Mouse (Mus musculus) mesoderm, embryonic 11.5 days (tissue): ENCODE results near the gene Arf3.
"Not testable (repeated sequence)": the region's sequence is repeated elsewhere in the genome, so short reads cannot be mapped to it uniquely, and the experiment has no call there.

Source experiments
- DNase-seq: peaks from one replicate; pipeline ENCODE4 v3.0.0-alpha.2; 2012; ENCODE audit warnings: low read depth, low spot score

Gene Arf3

DNA sequence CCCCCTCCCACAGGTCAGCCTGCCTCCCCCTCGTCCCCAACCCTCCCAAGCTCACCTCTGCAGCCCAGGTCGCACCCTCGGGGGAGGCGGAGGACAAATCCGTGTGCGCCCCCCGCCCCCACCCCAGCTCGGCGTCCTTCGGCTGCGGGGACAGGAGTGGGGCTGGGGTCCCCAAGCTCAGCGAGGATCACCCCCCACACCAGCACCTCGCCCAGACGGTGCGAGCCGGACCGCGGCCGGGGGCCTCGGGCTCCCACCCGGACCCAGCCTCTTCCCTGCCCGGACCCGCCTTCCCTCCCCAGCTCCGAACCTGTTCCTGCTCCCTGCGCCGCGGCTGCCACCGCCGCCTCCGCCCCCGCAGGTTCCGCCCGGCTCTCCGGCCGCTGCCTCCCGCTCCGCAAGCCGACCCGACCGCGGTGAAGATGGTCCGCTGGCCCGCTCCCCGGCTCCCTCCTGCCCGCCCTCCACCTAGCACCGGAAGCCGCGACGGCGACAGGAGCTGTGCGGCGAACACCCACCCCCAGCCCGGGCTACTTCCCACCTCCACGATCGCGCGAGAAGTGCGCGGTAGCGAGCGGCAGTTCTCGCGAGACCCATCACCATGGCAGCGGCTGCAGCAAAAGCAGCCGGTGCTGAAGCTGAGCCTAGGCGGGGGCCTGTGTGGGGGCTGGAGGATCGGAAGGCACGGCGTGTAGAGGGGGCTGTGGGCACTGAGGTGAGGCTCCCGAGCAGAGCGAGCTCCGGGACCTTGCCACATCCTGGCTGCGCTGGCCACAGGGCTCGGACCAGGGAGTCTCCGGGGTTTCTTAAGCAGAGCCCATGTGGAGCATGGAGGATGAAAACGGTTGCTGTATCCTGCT is at the start of gene Arf3:
Gene Arf3 (minus strand): TSS at position 545 of the 860 bp plus-strand sequence.
- DNase-seq, result peak; percentile 97

DNA sequence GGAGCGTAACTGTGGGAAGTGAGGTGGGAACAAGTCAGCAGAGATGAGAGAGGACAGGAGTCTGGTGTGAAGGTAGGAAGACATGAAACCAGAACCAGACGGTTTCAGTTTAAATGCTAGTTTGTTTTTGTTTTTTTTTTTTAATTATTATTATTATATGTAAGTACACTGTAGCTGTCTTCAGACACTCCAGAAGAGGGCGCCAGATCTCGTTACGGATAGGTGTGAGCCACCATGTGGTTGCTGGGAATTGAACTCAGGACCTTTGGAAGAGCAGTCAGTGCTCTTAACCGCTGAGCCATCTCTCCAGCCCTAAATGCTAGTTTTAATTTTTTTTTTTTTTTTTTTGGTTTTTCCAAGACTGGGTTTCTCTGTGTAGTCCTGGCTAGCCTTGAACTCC is 47.2 kb upstream of the Arf3 start:
- not testable (repeated sequence) for DNase-seq

DNA sequence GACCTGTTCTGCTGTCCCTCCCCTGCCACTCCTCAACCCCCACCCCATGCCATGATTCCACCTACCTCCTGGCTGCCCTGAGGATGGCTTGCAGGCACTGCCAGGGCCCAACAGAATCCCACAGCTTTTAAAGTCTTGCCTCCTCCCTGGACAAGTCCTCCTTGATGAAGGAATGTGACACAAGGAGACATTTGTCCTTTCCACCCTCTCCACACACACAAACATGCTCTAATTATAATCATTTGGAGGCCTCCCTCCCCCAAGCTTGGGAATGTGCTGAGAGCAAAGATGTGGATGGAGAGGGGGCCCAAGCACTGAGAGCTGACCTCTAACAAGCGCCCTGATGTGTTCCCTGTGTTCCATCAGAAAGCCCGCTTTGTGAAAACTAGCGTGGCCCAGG is 46.4 kb upstream of the Arf3 start, which contains the start of gene Ddn:
Gene Ddn (minus strand): TSS at position 101 of the 400 bp plus-strand sequence.
- DNase-seq, result no peak

DNA sequence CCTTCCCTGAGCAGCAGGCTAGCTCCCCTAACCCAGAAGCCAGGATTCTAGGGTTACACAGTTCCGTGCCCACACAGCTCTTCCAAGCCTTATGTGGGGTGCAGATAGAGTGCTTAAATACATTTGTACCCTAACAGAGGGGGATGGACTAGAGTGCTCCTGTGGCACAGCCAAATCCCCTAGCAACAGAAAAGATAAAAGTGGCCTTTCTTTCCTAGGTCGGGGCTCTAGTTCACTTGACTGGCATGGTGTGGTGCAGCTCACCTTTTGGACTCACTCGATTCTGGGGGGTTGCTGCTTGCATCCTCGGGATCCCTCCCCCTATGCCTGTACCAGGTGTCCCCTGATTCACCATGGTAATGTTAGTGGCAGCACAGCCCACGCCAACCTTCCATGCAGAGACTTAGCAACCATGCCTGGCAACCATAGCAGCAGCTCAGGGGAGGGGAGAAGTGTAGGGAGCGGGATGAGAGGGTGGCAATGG is 45.7 kb upstream of the Arf3 start:
- no peak for DNase-seq

DNA sequence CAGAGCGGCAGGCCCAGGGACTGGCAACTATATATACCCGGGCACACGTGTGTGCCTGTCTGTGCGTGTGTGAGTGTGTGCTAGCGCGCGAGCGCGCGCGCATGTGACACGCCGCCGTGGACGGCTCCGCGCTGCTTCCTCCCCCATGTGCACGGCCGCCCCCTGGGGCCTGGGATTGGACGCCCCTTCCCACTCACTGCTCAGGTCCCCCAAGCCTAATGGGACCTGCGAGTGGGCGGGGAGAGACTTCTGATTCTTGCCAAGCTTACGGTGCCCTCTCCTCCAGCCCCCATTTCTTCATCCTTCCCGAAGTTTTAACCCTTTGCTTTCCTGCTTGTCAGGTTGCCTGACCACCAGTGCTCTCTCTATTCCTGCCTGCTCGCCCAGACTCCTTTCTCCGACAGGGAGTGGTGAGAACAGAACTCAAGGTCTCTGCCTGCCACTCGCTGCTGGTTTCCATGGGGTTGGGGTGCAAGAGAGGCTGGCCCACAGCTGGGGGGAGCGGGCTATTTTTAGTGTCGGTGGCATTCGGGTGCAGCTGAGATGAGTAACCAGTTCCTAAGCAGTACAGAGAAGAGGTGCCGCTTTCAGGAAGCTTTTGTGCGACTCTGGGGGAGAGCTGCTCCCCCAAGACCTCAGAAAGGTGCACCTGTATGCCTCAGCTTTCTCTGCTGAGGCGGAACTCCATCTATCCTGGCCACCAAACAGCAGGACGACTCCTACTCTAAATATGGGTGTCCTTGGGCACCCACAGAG is 45.1 kb upstream of the Arf3 start:
- no peak for DNase-seq

DNA sequence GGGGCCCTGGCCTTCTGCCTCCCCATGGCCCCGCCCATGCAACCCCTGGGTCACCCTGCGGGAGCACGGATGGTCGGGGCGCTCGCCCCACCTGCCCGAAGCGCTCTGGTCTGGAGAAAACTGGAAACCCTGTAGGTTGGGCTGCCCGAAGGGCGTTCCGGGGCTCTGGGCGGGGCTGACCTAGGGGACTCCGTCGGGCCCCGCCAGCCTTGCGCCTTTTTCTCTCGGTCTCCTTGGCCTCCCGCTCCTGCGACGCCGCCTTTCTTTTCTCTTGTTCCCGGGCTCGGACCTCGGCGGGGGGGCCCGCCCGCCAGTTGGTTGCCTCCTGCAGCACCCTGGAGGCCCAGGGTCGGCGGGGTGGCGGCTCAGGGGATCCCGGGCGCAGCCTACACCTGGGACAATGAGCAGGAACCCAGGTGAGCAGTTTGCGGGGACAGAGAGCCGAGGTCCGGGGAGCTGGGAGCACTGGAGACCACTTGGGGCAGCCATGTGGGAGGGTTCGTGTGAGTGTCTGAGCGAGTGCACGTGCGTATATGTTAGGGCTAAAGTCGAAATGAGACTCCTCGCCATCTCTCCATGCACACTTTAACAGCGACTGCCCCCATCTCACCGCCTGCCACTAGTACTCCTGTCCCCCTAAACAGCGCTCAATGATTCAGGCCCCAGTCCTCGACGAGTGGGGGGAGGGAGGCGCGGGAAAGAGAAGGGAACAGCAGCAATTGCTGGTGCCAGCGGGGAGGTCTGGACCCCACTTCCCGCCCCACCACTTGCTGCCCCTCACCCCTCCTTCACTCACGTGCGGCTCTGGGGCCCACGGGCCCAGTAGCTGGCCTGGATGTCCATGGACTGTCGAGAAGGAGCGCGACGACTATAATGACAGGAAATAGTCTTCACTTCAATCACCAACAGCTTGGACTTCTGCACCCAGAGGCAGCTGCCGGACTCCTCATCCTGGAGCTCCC is 44.1 kb upstream of the Arf3 start:
- DNase-seq, result no peak

DNA sequence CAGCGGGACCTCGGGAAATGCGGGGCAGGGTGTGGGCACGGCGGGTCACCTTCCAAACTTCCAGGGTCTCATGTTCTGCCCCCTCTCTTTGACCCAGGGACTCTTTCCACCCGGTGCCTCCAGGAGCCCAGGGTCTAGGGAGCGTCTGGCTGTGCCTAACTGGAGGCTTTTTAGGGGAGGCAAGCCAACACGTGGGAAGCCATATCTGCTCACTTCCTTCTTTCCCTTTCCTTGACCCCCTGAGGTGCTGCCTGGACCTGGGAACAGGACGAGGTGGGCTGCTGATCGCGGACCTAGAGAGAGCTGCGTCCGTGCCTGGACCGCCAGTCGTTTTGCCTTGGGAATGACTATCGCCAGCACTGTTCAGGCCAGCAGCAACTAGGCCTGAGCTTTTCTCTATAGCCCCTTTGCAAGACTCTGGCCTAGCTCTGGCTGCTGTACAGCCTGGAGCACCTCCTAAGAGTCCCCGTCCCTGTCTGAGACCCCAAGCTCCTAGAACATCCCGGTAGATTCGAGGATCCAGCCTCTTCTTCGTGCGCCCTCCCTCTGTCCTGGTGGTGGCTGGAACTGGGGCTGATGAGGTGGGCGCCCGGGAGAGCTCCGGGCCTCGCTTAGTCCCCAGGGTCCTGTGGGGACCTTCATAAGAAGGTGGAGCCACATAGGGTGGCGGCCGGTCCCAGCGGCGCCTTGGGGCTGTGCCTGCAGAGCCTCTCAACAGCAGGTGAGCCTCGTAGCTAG is 43.2 kb upstream of the Arf3 start:
- no peak for DNase-seq

DNA sequence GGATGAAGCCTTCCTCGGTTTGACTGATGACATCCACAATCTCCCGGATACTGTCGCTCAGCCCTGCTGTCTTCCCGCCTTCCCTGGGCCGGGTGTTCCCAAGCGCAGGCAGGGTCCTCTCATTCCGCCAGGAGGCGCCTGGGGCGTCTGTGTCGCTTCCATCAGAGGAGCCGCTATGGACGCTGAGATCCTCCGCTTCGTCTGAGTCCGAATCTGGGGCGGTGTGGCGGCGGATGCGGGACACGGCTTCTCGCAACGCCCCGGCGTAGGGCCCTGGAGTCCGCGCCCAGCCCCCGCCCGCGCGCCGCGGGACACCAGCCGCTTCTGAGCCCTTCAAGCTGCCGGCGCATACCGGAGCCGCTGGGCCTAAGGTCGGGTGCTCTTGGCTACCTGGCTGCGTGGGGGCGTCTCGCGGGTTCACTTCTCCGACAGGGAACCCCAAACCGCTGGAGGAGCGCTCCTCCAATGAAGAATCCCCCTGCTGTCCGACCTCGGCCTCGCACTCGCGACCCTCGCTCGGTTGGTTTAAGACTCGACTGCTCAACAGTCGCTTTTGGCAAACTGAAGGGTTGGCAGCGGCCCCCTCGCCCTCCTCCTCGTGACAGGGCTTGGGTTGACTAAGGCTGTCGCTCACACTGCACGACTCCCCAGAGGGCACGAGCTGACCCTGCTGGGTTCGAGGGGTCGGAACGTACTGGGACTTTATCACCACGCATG is 42.5 kb upstream of the Arf3 start:
- peak; percentile 76 for DNase-seq

DNA sequence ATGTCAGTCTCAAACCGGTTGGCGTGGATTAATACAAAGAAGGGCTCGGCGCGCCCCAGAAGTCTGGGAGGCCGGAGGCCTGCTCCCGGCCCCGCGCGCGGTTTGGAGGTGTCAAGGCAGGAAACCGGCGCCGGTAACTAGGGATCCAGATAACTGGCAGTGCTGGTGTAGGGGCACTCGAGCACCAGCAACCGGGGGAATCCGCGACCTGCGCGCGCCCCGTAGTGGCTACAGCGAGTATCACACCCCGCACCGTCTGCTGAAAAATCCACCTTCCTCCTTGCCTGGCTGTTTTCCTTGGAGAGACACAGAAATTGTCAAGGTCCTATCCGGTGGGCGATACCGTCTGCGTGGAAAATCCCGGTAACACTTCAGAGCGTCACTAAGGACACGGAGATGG is 41.0 kb upstream of the Arf3 start:
- DNase-seq, result peak; percentile 79

DNA sequence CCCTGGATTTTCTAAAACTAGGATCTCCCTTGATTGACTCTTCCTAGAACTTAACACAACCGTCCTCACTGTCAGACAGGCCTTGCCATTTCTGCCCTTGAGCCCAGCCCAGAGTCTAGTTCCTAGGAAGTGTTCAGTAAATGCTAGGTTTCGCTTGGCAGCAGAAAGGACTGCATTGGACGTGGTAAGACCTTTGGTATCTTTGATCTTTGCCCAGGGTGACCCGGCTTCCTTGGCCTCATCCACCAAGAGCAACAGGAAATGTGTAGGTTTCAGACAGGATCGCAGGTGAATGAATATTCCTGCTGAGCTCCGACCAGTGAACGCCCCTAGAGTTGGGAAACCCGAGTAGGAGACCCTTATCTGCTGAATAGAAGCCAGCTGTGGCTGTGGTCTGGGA is 39.9 kb upstream of the Arf3 start:
- no peak for DNase-seq

DNA sequence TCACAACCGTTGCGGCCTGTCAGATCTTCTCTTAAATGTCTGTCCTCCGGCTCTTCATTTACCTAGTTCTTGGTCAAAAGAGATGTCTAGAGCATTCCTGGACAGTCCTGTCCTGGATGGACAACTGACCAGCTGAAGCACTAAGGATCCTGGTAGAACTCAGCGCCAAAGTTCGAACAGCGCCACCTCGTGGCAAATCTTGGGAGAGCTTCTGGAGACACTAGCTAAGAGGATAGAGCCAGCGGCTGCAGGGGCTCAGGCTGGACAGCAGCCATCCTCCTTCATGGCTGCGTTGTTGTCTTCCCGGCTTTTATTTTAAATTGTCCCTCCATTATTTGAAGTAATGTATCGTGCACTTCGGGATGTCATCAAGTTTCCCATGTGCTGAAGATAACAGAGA is 36.4 kb upstream of the Arf3 start:
- peak; percentile 92 for DNase-seq

DNA sequence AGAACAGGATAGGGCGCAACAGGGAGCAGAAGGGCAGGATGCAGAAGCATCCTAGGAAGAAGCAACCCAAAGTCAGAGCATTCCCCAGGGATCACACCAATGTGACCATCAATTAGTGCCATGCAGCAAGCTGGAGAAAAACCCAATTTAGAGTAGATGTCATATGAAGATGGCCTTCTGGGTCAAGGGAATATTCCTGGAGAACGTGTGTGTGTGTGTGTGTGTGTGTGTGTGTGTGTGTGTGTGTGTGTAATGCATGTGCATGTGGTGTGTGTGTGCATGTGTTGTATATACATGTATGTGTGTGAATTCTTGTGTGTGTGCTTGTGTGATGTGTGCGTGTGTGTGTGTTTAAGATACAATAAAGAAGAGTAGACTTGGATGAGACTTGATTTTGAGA is 35.9 kb upstream of the Arf3 start:
- no peak for DNase-seq

DNA sequence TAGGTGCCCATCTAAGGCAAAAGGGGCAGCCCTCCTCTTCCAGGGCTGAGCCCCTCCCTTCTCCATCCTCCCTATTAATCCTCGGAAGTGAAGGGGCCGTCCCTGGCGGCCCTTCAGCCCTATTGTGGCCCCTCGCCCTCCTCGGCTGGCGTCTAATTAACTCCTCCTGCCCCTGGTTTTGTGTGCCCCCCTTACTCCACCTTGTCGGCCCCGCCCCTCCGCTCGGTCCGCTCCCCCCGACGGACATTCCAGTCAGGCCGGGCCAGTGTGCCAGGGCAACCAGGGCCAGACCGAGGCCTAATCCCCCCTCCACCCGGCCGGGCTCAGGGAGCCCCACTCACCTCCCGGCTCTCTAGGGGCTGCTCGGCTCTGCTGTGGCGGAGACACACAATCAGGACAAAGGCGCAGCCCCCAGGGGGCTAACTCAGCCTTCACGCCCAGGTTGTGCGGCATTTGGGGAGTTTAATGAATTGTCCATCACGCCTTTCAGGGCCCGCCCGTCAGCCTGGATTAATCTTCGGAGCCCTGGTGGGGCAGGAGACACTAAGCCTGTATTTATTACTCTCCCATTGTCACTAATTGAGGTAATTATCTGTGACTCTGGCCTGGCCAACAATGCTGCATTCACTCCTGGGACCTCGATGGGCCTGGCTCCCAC is 35.0 kb upstream of the Arf3 start:
- peak; percentile 89 for DNase-seq

DNA sequence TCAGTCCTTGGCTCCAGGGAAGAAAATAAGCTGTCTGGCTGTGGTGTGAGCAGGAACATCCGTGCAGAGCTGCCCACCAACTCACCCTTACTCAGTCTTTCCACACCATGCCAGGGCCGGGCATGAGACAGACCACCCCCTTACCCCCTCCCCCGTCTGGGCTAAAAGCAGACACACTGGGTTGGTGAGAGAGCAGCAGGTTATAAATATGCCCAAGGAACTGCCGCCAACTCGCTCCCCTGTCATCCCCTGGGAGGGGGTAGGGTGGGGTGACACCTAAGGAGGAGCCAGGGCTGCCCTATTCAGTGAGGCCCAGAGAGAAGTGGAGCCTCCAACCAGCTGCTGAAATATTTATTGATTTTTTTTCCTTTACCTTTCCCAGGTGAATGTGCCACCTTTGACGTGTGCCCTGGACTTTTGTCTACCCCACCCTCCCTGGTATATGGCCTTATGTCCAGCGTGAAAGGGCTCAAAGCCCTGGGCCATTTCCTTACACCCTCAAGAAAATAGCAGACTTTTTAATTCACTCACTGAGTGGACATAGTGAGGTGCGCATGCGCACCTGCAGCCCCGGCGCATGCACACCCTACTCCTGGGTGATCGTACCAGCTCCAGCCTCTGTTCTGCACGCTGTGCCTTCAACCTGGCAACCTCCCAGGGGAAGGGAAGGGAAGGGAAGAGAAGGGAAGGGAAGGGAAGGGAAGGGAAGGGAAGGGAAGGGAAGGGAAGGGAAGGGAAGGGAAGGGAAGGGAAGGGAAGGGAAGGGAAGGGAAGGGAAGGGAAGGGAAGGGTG is 34.0 kb upstream of the Arf3 start:
- no peak for DNase-seq

DNA sequence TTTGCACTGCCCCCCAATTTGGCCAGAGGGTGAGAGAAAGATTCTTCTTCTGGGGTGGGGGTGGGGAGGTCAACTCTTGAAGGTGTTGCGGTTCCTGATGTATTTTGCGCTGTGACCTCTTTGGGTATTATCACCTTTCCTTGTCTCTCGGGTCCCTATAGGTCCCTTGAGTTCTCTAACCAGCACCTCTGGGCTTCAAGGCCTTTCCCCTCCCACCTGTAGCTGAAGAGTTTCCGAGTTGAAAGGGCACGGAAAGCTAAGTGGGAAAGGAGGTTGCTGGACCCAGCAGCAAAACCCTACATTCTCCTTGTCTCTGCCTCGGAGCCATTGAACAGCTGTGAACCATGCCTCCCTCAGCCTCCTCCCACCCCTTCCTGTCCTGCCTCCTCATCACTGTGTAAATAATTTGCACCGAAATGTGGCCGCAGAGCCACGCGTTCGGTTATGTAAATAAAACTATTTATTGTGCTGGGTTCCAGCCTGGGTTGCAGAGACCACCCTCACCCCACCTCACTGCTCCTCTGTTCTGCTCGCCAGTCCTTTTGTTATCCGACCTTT is 30.2 kb upstream of the Arf3 start:
- DNase-seq, result no peak

DNA sequence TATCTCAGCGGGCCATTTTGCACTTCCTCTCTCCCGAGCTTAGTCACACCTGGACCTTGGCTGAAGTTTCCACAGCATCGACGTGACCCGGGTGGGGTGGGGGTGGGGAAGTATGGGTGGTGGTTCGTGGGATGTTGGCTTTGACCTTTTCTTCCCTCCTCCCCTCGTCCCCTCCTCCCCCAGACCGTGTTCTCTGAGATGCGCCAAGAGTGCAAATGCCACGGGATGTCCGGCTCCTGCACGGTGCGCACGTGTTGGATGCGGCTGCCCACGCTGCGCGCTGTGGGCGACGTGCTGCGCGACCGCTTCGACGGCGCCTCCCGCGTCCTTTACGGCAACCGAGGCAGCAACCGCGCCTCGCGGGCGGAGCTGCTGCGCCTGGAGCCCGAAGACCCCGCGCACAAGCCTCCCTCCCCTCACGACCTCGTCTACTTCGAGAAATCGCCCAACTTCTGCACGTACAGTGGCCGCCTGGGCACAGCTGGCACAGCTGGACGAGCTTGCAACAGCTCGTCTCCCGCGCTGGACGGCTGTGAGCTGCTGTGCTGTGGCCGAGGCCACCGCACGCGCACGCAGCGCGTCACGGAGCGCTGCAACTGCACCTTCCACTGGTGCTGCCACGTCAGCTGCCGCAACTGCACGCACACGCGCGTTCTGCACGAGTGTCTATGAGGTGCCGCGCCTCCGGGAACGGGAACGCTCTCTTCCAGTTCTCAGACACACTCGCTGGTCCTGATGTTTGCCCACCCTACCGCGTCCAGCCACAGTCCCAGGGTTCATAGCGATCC is 29.4 kb upstream of the Arf3 start:
- DNase-seq, result no peak

DNA sequence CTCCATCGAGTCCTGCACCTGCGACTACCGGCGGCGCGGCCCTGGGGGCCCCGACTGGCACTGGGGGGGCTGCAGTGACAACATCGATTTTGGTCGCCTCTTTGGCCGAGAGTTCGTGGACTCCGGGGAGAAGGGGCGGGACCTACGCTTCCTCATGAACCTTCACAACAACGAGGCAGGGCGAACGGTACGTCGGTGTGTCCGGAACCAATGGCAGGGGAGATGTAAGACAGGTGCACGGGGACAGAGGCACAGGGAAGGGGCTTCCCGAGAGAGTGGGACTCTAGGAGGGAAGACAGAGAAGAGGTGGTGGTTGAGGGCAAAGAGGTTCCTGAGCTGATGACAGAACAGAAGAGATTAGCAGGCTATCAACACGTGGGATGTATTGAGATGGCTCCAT is 28.8 kb upstream of the Arf3 start:
- no peak for DNase-seq

DNA sequence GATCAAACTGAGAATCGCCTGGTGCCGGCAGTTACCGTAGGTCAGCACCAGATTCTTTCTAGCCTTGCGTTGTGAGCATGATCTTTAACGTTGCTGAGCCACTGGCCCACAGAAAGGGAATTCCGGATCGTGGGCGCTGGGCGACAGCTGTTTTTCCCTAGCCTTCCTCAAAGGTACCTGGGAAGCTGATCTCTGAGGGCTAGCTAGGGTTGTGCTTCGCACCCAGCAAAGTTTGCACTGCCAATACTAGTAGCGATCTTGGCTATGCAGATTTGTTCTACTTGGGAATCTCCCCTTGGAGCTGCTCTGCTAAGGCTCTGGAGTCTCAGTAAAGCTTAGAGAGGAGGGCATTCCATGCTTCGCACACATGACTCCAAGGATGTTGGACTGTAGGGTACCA is 28.2 kb upstream of the Arf3 start:
- no peak for DNase-seq
